Mouse (Mus musculus): ENCODE measurements at regions not wholly inside any gene's neighbourhood (a gene's known extent, or its start where the extent isn't known, plus 50 kb on each side); places are given as distances from the start of the nearest gene placed in this dataset.

DNA sequence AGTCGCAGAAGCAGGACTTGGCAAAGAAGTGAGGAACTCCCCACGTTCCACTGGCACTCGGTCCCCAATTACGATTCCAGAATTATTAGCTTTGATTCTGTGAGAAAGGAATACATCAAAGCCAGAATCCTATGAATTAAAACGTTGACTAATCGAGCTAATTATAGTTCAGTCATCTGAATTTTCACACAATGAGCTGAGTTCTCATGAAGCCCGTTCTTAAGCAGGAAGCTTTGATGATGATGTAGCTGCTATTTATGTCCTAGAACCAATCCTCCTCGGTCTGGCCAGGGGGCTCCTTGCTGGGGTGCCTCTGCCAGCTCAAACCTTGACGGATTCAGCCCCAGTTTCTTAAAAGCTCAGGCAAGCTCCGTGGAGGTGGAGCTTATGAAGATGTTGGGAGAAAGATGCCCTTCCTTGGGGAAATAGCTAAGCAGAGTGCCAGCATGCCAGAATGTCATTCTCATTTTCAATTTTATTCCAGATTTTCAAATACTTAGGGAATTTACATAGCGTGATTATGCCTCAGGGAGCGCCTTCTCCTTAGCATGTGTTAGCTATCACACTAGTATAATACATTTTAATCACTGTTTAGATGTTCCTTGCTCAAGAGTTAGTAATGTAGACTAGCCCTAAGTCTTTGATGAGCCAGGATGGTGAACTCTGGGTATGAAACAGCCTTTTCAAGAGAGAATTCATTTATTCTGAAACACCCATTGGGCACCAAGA, 65.5 kb upstream of the Ppm1b start:
- DNase-seq: no peak

DNA sequence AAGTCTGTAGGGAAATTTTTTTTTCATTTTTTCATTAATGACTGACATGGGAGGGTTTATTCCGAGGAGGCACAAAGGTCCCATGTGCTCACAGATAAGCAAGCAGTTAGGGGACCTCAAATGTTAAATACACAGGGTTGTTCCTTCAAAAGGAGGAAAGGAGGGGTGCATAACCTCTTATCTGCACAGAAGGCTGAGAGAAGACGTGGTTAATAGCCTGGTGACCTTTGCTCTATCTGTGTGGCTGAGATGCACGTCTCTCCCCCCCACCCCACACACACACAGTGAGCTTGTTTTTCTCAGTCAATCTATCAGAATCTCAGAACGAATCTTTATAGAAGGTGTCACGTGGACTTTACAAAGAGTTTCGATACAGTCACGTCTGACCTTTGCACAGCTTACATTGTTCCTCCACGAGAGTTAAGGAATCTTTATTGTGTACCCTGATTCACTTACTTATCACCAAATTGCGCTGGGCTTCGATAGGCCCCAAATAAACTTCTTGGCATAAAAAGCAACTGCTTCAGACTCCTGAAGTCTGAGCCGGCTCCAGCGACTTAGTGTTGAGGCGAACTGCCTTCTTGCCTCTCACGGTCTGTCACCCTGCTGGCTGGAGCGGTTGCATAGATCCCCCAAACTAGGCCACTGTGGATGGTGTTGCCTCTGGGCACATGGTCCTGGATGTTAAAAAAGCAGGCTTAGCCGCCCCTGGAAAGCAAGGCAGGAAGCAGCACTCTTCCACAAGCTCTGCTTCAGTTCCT, 63.1 kb upstream of the Ppm1b start:
- no peak for DNase-seq

DNA sequence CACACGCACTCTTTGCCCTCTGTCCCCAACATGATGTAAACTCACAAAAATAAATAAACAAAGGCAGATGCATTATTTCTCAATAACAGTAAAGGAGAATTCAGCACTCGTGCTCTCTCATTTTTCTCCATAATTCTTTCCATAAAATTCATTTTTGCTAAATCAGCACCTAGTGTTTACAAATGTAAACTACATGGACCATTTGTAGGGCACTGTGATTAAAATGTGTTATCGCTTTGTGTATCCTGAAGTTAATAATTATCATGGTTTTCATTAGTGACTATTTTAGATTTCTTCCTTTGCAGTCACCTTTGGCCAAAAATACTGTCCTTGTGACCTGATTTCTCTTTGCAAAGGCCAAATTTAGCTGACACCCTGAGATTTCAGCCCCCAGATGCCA, 61.0 kb upstream of the Ppm1b start:
- DNase-seq: no peak

DNA sequence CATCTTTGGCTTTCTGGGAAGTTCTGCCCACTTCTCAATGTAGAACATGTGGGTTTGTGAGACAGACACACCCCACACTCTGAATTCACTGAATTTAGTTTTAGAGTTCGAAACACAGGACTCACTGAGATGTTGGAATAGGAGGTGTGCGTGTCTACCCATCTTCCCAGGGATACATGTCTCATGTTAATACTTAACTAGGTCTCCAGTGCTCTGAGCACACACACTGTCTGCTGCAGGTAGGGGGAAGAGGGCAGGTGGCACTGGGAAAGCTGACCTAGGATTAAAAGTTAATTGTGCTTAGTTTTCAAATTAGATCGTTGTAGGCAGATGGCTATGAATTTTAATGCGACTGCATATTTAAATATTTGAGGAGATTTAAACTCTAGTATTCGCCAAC, 60.0 kb upstream of the Ppm1b start:
- DNase-seq: no peak

DNA sequence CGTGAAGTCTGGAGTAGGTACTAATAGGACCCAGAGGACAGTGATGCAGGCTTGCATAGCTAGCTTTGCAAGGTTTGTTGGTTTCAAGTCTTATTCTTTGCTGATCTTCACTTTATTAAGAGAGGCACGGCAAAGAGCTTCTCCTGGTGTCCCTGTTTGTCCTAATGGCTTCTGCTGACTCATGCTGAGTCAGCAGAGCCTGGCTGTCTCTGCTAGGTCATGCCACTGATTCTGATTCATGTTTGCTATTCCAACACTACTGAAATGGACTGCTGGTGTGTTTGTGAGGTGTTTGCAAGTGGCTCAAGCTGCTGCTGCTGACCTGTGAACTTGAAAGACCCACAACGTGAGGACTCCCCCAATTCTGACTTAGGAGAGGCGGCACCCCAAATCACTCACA, 58.1 kb upstream of the Ppm1b start:
- DNase-seq: no peak

DNA sequence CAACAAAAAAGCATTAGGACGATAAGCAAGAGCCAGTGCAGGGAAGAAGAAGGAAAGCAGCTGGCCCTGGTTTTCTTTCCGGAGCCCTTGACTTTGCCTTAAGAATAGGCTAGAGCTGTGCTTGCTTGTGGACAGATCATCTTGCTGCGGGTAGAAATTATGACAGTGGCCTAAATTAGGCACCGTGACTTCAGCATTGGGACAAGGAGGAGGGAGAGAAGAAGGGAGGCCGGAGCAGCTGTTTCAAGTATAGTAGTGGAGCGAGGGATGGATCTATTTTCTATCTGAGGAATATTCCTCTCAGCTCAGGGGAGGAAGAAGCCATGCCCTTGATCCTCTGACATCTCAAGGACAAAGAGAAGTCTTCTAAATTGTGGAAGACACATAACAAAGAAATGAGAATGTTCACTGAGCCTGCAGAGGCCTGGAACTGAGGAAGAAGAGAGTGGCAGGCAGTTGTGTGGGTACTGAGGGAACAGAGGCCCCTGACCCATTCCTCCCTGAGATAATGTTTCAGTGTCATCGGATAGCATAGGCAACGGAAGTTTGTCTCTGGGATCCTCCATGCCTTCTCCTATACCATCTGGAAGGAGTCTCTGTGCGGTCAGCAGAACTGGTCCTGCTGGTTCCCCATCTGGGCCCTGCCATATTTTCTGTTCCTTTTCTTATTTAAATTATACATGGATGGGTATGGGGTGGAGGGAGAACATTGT, 52.8 kb upstream of the Ppm1b start:
- DNase-seq: no peak
